8 mouse cellular contexts compared by ENCODE assay signal in the genomic region with DNA sequence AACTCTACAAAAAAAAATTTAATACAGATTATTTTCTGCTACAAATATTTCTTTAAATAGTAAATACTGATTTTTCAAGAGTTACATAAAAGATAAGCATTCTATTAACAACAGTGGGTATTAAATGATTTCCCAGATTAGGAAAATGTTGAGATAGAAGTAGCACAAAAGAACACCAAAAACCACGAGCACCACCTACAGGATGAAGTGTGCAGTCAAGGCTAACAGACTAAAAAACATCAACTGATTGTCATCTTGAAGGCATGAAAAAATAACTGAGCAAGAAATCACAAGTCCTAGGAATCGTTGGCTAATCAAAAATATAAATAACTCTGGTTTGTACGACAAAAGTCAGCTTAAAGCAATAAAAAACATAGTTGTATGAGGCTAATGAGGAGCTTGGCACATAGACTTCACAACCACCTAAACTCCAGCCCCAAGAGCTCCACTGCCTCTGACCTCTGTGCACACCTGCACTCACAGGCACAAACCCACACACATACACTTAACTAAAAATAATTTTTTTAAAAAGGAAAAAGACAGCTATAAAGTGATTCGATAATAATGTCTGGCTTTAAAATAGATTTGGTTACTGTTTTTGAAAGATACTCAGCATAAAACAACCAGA. TPM values are rescaled to one million over a fixed set of nuclear protein-coding genes. Genes with fewer than 3 reads are reported as not detected.
A peak's percentile ranks its signal among the peaks of the same experiment; 100 is the strongest.
DNase-seq lines count a peak whose midpoint lies in the region; ATAC-seq and TF ChIP-seq lines count a peak whose summit lies in the region.

No protein-coding gene starts in this region.

- no peak overlapping the region for H3K4me3 ChIP-seq in embryonic facial prominence, embryonic 10.5 days
- H3K4me3 ChIP-seq in hindbrain, embryonic 16.5 days (ENCODE audit: low read length) = no peak overlapping the region
- no peak overlapping the region for H3K4me3 ChIP-seq in limb, embryonic 14.5 days (replicated peaks; ENCODE audit: low read length)

- H3K9ac ChIP-seq in hindbrain, embryonic 16.5 days (ENCODE audit: low read depth, low read length) = no peak overlapping the region
- no peak overlapping the region for H3K9ac ChIP-seq in limb, embryonic 14.5 days (ENCODE audit: low read depth, low read length, severe bottlenecking)

- no peak overlapping the region for H3K4me2 ChIP-seq in hindbrain, embryonic 16.5 days (ENCODE audit: low read length)
- no peak overlapping the region for H3K4me2 ChIP-seq in limb, embryonic 14.5 days (replicated peaks; ENCODE audit: low read depth, low read length, severe bottlenecking)

- peaks cover 8% of the 10 kb centered on the region for H3K4me1 ChIP-seq in embryonic facial prominence, embryonic 10.5 days
- H3K4me1 ChIP-seq in hindbrain, embryonic 16.5 days (ENCODE audit: control insufficient read depth, insufficient read depth, low read depth, low read length) = no peaks in the 10 kb centered on the region
- H3K4me1 ChIP-seq in limb, embryonic 14.5 days (ENCODE audit: control insufficient read depth, insufficient read depth, low read length) = no peaks in the 10 kb centered on the region

- WGBS in embryonic facial prominence, embryonic 10.5 days = 61% methylated on average over 4 of the region's 4 CpGs
- WGBS in hindbrain, embryonic 16.5 days = 35% methylated on average over 4 of the region's 4 CpGs
- WGBS in limb, embryonic 14.5 days = 51% methylated on average over 4 of the region's 4 CpGs

- peaks cover 8% of the 10 kb centered on the region for H3K36me3 ChIP-seq in embryonic facial prominence, embryonic 10.5 days (replicated peaks)
- no peaks in the 10 kb centered on the region for H3K36me3 ChIP-seq in hindbrain, embryonic 16.5 days (ENCODE audit: control insufficient read depth, insufficient read depth, low read length)
- H3K36me3 ChIP-seq in limb, embryonic 14.5 days (ENCODE audit: control insufficient read depth, insufficient read depth, low read length) = no peaks in the 10 kb centered on the region

- no peak overlapping the region for H3K27ac ChIP-seq in embryonic facial prominence, embryonic 10.5 days (replicated peaks)
- H3K27ac ChIP-seq in hindbrain, embryonic 16.5 days (ENCODE audit: low read depth, low read length) = no peak overlapping the region
- no peak overlapping the region for H3K27ac ChIP-seq in limb, embryonic 14.5 days (replicated peaks; ENCODE audit: low read depth, low read length)

- H3K9me3 ChIP-seq in embryonic facial prominence, embryonic 10.5 days = no peaks in the 10 kb centered on the region
- H3K9me3 ChIP-seq in hindbrain, embryonic 16.5 days (ENCODE audit: control insufficient read depth, low read length) = no peaks in the 10 kb centered on the region
- no peaks in the 10 kb centered on the region for H3K9me3 ChIP-seq in limb, embryonic 14.5 days (ENCODE audit: control insufficient read depth, low read length)

- no peaks in the 10 kb centered on the region; the same call in 1 of the 2 replicates for H3K27me3 ChIP-seq in embryonic facial prominence, embryonic 10.5 days (replicated peaks; ENCODE audit: low read depth, poor library complexity, severe bottlenecking)
- H3K27me3 ChIP-seq in hindbrain, embryonic 16.5 days (replicated peaks; ENCODE audit: control insufficient read depth, insufficient read depth, low read length) = no peaks in the 10 kb centered on the region
- no peaks in the 10 kb centered on the region for H3K27me3 ChIP-seq in limb, embryonic 14.5 days (ENCODE audit: control insufficient read depth, insufficient read depth, low read length)

- ATAC-seq in cerebellum, adult (ENCODE audit: insufficient number of reproducible peaks, low FRiP score, low TSS enrichment) = no peak
- ATAC-seq in hindbrain, embryonic 16.5 days = peak; percentile 60; the same call in 1 of the 2 replicates
- no peak for ATAC-seq in limb, embryonic 14.5 days (ENCODE audit: low FRiP score, low read depth)

- DNase-seq in cerebellum, adult 11 months = peak; percentile 34
- DNase-seq in urinary bladder, postnatal 36 days (ENCODE audit: low spot score in 2 of 2) = peak; percentile 35
- DNase-seq in urinary bladder, postnatal 10 days (ENCODE audit: low spot score) = no peak
- peak; percentile 14 for DNase-seq in embryonic facial prominence, embryonic 10.5 days (ENCODE audit: low spot score)
- DNase-seq in limb, embryonic 14.5 days (ENCODE audit: low spot score) = peak; percentile 47
- DNase-seq in retina, postnatal 1 day = peak; percentile 82

- TF ChIP-seq POLR2A in limb, embryonic 14.5 days (IDR thresholded peaks at IDR 0.05; ENCODE audit: borderline replicate concordance, extremely low read depth, insufficient read depth, insufficient read length) = no peak

RNA-seq across cellular contexts. Expression of a gene that starts 35.3 kb away (rescaled TPM):
- polyA plus RNA-seq in embryonic facial prominence, embryonic 10.5 days (2016; fragmentation: Nextera tagmentation; extraction: Ambion mirVana) = 27.0 and 28.1 TPM in 2 replicates
- 14.3 and 15.5 TPM in 2 replicates for polyA plus RNA-seq in hindbrain, embryonic 16.5 days (2015; fragmentation: Nextera tagmentation; extraction: Ambion mirVana)
- 7.3 and 9.9 TPM in 2 replicates for polyA plus RNA-seq in limb, embryonic 14.5 days (2012; rRNA removed)
- 15.7 and 16.4 TPM in 2 replicates for polyA plus RNA-seq in limb, embryonic 14.5 days (2014; fragmentation: Nextera tagmentation; extraction: Ambion mirVana)
